Mouse (Mus musculus): ENCODE measurements around the gene Garem2.

GRCm38 (mm10) chr5:30111126-30111525 is 6.2 kb downstream of the Garem2 start:
- TF ChIP-seq CTCF (IDR thresholded peaks at IDR 0.05; ENCODE audit: extremely low read depth, insufficient read length, insufficient replicate concordance, low read depth, low read length) (no peak), POLR2A (IDR thresholded peaks at IDR 0.05; ENCODE audit: low read depth, low read length) (no peak)
